Mouse (Mus musculus): ENCODE data around the gene Gm10322. TPM values are rescaled to one million over a fixed set of nuclear protein-coding genes. Genes with fewer than 3 reads are reported as not detected.

Gm10322 gene
- polyA plus RNA-seq (2017; shearing (Covaris generic)), result not detected

GRCm38 (mm10) chr10:59615981-59616520, at the start of gene Gm10322:
Gene Gm10322 (plus strand): TSS chr10:59616063.

GRCm38 (mm10) chr10:59616522-59616921, 659 bp downstream of the Gm10322 start, which contains the start of gene Mcu:
Gene Mcu (minus strand): TSS chr10:59616692.

Other genes starting within 250 kb of the Gm10322 start
- 104 TPM for gene Gm10273, start 220.4 kb upstream of the Gm10322 start, polyA plus RNA-seq (2017; shearing (Covaris generic))
- not detected for gene Pla2g12b, start 212.4 kb upstream of the Gm10322 start, polyA plus RNA-seq (2017; shearing (Covaris generic))
- not detected for gene Oit3, start 174.3 kb upstream of the Gm10322 start, polyA plus RNA-seq (2017; shearing (Covaris generic))
- gene Mcu, start 629 bp downstream of the Gm10322 start, polyA plus RNA-seq (2017; shearing (Covaris generic)), result 19.2 TPM
- 44.3 TPM for gene Micu1, start 86.4 kb downstream of the Gm10322 start, polyA plus RNA-seq (2017; shearing (Covaris generic))

Measured in effector memory CD4-positive, alpha-beta T cell, adult 7 months (primary cell).